Mouse (Mus musculus): ENCODE data around the gene Krt8. TPM values are rescaled to one million over a fixed set of nuclear protein-coding genes. Genes with fewer than 3 reads are reported as not detected.

The Krt8 gene
- polyA plus RNA-seq (2012; rRNA removed) = 382 and 417 TPM in 2 replicates

GRCm38 (mm10) chr15:102004189-102004588 is at the start of gene Krt8:
Gene Krt8, minus strand, starts transcription at chr15:102004482.
- no peak for DNase-seq (ENCODE audit: low spot score)

- DNase-seq (ENCODE audit: low spot score) = no peak
Observed at GRCm38 (mm10) chr15:102051920-102052683, 47.8 kb upstream of the Krt8 start.

- no peak for DNase-seq (ENCODE audit: low spot score)
Observed at GRCm38 (mm10) chr15:102049871-102050270, 45.6 kb upstream of the Krt8 start.

GRCm38 (mm10) chr15:102048006-102048405 is 43.7 kb upstream of the Krt8 start:
- DNase-seq (ENCODE audit: low spot score) = no peak

GRCm38 (mm10) chr15:102045691-102046090 is 41.4 kb upstream of the Krt8 start:
- no peak for DNase-seq (ENCODE audit: low spot score)

- DNase-seq (ENCODE audit: low spot score) = no peak
Observed at GRCm38 (mm10) chr15:102044745-102045144, 40.5 kb upstream of the Krt8 start.

- DNase-seq (ENCODE audit: low spot score) = no peak
Observed at GRCm38 (mm10) chr15:102041951-102042350, 37.7 kb upstream of the Krt8 start.

- no peak for DNase-seq (ENCODE audit: low spot score)
Observed at GRCm38 (mm10) chr15:102040277-102040676, 36.0 kb upstream of the Krt8 start.

- DNase-seq (ENCODE audit: low spot score) = no peak
Observed at GRCm38 (mm10) chr15:102034121-102035053, 30.1 kb upstream of the Krt8 start.

- DNase-seq (ENCODE audit: low spot score) = peak; percentile 76
Observed at GRCm38 (mm10) chr15:102028040-102028439, 23.8 kb upstream of the Krt8 start, which contains the start of gene Krt18. Gene Krt18, plus strand, starts transcription at chr15:102028180.

GRCm38 (mm10) chr15:102026430-102026829 is 22.1 kb upstream of the Krt8 start:
- no peak for DNase-seq (ENCODE audit: low spot score)

- DNase-seq (ENCODE audit: low spot score) = no peak
Observed at GRCm38 (mm10) chr15:102025136-102025872, 21.0 kb upstream of the Krt8 start.

- no peak for DNase-seq (ENCODE audit: low spot score)
Observed at GRCm38 (mm10) chr15:102023888-102024287, 19.6 kb upstream of the Krt8 start.

GRCm38 (mm10) chr15:102022481-102022880 is 18.2 kb upstream of the Krt8 start:
- DNase-seq (ENCODE audit: low spot score) = no peak

- no peak for DNase-seq (ENCODE audit: low spot score)
Observed at GRCm38 (mm10) chr15:102017918-102018463, 13.7 kb upstream of the Krt8 start.

GRCm38 (mm10) chr15:102016787-102017186 is 12.5 kb upstream of the Krt8 start:
- DNase-seq (ENCODE audit: low spot score) = no peak

GRCm38 (mm10) chr15:102016096-102016495 is 11.8 kb upstream of the Krt8 start:
- DNase-seq (ENCODE audit: low spot score) = no peak

- no peak for DNase-seq (ENCODE audit: low spot score)
Observed at GRCm38 (mm10) chr15:102014848-102015247, 10.6 kb upstream of the Krt8 start.

- no peak for DNase-seq (ENCODE audit: low spot score)
Observed at GRCm38 (mm10) chr15:102013651-102014050, 9.4 kb upstream of the Krt8 start.

- DNase-seq (ENCODE audit: low spot score) = no peak
Observed at GRCm38 (mm10) chr15:102012260-102012765, 8.0 kb upstream of the Krt8 start.

GRCm38 (mm10) chr15:102010569-102011245 is 6.4 kb upstream of the Krt8 start:
- no peak for DNase-seq (ENCODE audit: low spot score)

Measured in urinary bladder, adult 2 months (tissue).